Mouse (Mus musculus) intestine, embryonic 14.5 days (tissue): ENCODE results near the gene Smpdl3b. TPM values are rescaled to one million over a fixed set of nuclear protein-coding genes. Genes with fewer than 3 reads are reported as not detected.

Experiments used
- ATAC-seq: fragments of 200-750 bp; cut with Nextera tagmentation; replicated peaks from 2 replicates; pipeline ENCODE4 v1.8.0; 2017; ENCODE audit warnings: low read depth, moderate number of reproducible peaks, moderate TSS enrichment, moderate library complexity; ENCODE audit not compliant: low FRiP score, low TSS enrichment
- DNase-seq: peaks from one replicate; pipeline ENCODE4 v3.0.0-alpha.2; 2018; ENCODE audit warnings: low spot score
- H3K27ac ChIP-seq: fragments of 300-500 bp; sonication (generic); 2 replicates; pipeline ENCODE4 v1.5.1; 2014; ENCODE audit warnings: low read depth, mild to moderate bottlenecking, control low read depth
- H3K27me3 ChIP-seq: fragments of 300-500 bp; sonication (generic); replicated peaks from 2 replicates; pipeline ENCODE4 v1.6.1; 2014; ENCODE audit warnings: low read length, control low read depth; ENCODE audit not compliant: control insufficient read depth, insufficient read depth
- H3K36me3 ChIP-seq: fragments of 300-500 bp; sonication (generic); 2 replicates; pipeline ENCODE4 v1.6.1; 2014; ENCODE audit warnings: low read length, control low read depth; ENCODE audit not compliant: control insufficient read depth, insufficient read depth
- H3K4me1 ChIP-seq: fragments of 300-500 bp; sonication (generic); replicated peaks from 2 replicates; pipeline ENCODE4 v1.6.1; 2014; ENCODE audit warnings: low read length, control low read depth, mixed read lengths; ENCODE audit not compliant: control insufficient read depth, insufficient read depth
- H3K4me2 ChIP-seq: fragments of 300-500 bp; sonication (generic); 2 replicates; pipeline ENCODE4 v1.6.1; 2014; ENCODE audit warnings: low read length
- H3K4me3 ChIP-seq: fragments of 300-500 bp; sonication (generic); 2 replicates; pipeline ENCODE4 v1.5.1; 2014; ENCODE audit warnings: low read depth, low read length, control low read depth, mixed read lengths
- H3K9ac ChIP-seq: fragments of 300-500 bp; sonication (generic); 2 replicates; pipeline ENCODE4 v1.6.1; 2014; ENCODE audit warnings: mild to moderate bottlenecking, low read length
- H3K9me3 ChIP-seq: fragments of 300-500 bp; sonication (generic); 2 replicates; pipeline ENCODE4 v1.6.1; 2016; ENCODE audit warnings: low read length, control low read depth; ENCODE audit not compliant: control insufficient read depth
- WGBS: fragments of 180-500 bp; shearing (Covaris S2); extraction: QIAGEN DNeasy Blood & Tissue Kit; methylation state at CpG from one replicate; pipeline ENCODE4 v1.1.7; 2014; 5-methylcytosine and 5-hydroxymethylcytosine counted together
- polyA plus RNA-seq: library from polyadenylated mRNA; unstranded; fragments of >200 nt; fragmentation: Nextera tagmentation; extraction: Ambion mirVana; gene quantifications from 2 replicates; pipeline ENCODE4 v1.2.1, GENCODE M21; 2014

The Smpdl3b gene
- polyA plus RNA-seq, 1 experiment from 2014 or later = 7.8 TPM

DNA sequence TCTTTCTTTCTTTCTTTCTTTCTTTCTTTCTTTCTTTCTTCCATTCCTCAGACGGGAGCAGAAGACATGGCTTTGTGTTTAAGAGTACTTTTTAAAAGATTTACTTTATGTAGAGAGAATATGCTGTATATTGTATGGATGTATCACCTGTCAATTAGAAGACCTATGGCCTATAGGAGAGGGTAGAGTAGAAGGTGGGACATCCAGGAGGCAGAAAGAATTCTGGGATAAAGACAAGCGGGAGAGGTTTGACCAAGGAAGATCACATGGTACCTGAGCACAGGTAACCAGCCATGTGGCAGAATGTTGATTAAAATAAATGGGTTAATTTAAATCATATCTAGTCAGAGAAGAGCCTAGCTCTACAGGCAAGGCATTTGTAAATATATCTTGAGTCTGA, 22.3 kb downstream of the Smpdl3b start:
- H3K4me2 ChIP-seq = no peak overlapping the region
- H3K36me3 ChIP-seq = no peaks in the 10 kb centered on the region
- no peak overlapping the region for H3K9ac ChIP-seq
- H3K4me1 ChIP-seq = peaks cover 6% of the 10 kb centered on the region
- H3K9me3 ChIP-seq = no peaks in the 10 kb centered on the region
- no peaks in the 10 kb centered on the region for H3K27me3 ChIP-seq
- H3K27ac ChIP-seq = no peak overlapping the region
- WGBS = 88% methylated on average over 2 of the region's 2 CpGs
- DNase-seq (no peak), ATAC-seq (no peak)
- H3K4me3 ChIP-seq = no peak overlapping the region

DNA sequence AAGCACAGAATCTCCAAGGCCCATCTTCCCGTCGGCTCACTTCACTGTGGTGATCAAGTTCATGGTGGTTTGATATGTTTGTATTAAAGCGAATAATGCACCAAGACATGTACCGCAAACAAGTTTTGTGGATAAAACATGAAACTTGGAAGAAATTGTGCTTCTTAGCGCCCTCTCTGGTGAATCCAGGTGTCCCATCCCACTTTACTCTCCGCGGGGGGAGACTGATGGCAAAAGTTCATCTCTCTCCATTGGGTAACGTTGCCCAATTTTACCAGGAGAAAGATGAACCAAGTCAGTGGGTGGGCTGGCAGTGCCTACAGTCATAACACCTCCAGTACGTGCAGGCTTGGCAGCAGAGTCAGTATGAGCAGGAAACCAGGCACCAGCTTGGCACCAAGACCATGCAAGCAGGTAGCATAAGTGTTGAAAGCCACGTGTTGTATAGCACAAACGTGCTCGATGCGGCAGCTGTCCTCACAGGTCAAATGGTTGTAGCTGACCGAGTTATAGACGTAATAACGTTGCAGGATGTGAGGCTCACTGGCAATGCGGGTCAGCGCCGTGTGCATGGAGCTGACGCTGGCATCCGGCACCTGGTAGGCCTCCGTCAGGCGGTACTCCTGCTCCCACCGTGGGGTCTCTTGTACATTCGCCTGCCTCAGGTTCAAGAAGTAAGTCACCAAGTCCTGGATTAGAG, 23.8 kb downstream of the Smpdl3b start:
- no peak for ATAC-seq
- H3K9me3 ChIP-seq = no peaks in the 10 kb centered on the region
- no peaks in the 10 kb centered on the region for H3K36me3 ChIP-seq
- no peak overlapping the region for H3K9ac ChIP-seq
- H3K4me1 ChIP-seq = peaks cover 6% of the 10 kb centered on the region
- no peaks in the 10 kb centered on the region for H3K27me3 ChIP-seq
- H3K4me3 ChIP-seq = no peak overlapping the region
- H3K27ac ChIP-seq = no peak overlapping the region
- no peak overlapping the region for H3K4me2 ChIP-seq
- no peak for DNase-seq
- 91% methylated on average over 25 of the region's 25 CpGs for WGBS

DNA sequence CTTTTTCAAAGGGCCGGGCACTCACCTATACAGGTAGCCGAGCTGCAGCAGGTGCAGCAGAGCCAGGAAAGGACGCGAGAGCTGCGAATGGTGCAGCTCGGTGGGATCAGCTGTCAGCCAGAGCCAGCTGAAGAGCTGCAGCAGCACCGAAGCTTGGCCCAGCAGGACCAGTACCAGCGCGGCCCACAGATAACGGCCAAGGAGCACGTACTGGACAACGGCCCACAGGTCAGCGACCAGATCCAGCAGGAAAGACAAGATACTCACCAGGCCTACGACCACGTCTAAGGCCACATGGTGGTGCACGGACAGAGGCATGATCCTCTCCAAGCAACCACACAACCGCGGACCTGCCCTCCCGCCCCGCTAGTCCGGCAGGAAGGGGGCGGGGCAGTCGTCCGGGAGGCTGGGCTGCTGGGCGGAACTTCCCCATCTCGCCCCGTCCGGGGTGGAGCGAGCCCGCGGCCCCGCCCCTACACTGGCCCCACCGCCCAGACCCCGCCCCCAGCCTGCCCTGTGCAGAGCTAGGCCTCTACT, 24.8 kb downstream of the Smpdl3b start, which contains the start of gene Xkr8:
Xkr8 (minus strand) TSS at position 399 of the 537 bp plus-strand sequence.
- WGBS = 2% methylated on average over 34 of the region's 34 CpGs
- Histone ChIP-seq H3K4me3 (peak within 1 kb of the TSS; percentile 55), H3K9ac (peak within 1 kb of the TSS; percentile 53), H3K9me3 (no peaks in the 10 kb centered on the region), H3K36me3 (peaks cover 8% of the 10 kb centered on the region; the same call in 1 of the 2 replicates), H3K27ac (no peak within 1 kb of the TSS), H3K4me2 (peak within 1 kb of the TSS; percentile 72), H3K27me3 (no peaks in the 10 kb centered on the region), H3K4me1 (peaks cover 6% of the 10 kb centered on the region)
- peak; percentile 93 for DNase-seq
- ATAC-seq = peak; percentile 93

DNA sequence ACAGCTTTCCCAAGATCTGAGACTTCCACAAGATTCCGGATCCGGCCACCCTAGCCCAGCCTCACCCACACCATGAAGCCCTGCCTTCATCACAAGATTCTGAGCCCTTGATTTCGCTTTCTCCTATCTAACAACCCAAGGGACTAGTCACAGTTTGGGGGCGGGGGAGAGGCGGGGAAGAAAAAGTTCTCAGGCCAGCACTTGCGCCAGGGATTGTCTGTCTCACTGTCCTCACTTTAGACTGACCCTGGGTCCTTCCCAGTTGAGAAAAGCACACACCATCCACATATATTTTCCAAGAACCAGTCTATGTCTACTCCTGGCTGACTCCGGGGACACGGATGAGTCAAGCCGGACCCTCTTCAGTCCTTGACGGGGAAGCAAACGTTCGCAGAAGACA, 25.4 kb downstream of the Smpdl3b start:
- H3K27ac ChIP-seq = no peak overlapping the region
- ATAC-seq (no peak), DNase-seq (no peak)
- no peaks in the 10 kb centered on the region for H3K27me3 ChIP-seq
- H3K4me1 ChIP-seq = peaks cover 6% of the 10 kb centered on the region
- WGBS = 53% methylated on average over 12 of the region's 12 CpGs
- H3K9ac ChIP-seq = peak overlapping the region; percentile 53
- H3K4me3 ChIP-seq = peak overlapping the region; percentile 55
- H3K9me3 ChIP-seq = no peaks in the 10 kb centered on the region
- H3K4me2 ChIP-seq = peak overlapping the region; percentile 72
- peaks cover 8% of the 10 kb centered on the region; the same call in 1 of the 2 replicates for H3K36me3 ChIP-seq

DNA sequence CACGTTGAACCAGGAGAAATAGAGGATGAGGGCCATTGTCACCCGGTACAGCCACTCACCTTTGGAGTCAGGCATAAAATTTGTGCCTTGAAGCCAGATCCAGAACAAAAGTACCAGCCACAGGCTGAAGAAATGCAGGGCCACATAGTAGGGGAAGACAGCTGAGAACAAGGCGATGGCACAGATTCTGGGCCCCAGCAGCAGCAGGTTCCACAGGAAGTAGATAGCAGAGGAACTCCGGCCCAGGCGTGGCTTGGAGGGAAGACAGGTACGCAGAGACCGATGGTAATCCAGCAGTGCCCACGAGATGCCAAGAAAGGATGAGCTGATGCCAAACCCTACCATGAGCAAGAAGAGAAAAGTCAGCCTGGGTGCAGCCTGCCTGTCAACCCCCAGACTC, 28.8 kb downstream of the Smpdl3b start:
- H3K9ac ChIP-seq = no peak overlapping the region
- peaks cover 6% of the 10 kb centered on the region for H3K4me1 ChIP-seq

DNA sequence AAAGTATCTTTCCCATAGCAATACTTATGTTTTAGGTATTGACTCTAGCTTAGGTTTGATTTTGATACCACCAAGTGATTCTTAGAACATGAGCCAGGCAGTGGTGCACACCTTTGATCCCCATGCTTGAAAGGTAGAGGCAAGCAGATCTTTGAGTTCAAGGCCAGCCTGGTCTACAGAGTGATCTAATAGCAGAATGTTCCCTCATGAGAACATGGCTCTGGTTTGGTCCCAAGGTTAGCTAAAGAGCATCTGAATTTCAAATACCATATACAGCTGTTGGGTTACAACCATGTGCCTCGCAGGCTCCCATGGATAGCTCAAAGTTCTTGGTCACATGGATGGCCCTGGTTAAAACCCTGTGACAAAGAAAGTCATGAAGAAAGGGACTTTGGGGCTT, 38.8 kb downstream of the Smpdl3b start:
- H3K4me2 ChIP-seq = no peak overlapping the region
- H3K36me3 ChIP-seq = peaks cover 68% of the 10 kb centered on the region
- H3K9me3 ChIP-seq = no peaks in the 10 kb centered on the region
- H3K27ac ChIP-seq = no peak overlapping the region
- DNase-seq (no peak), ATAC-seq (no peak)
- WGBS = 94% methylated on average over 1 of the region's 1 CpGs
- H3K4me1 ChIP-seq = no peaks in the 10 kb centered on the region
- H3K27me3 ChIP-seq = no peaks in the 10 kb centered on the region
- no peak overlapping the region for H3K9ac ChIP-seq
- no peak overlapping the region for H3K4me3 ChIP-seq

More for the DNA sequence above, 28.8 kb downstream of the Smpdl3b start:
- H3K4me3 ChIP-seq = no peak overlapping the region
- H3K36me3 ChIP-seq = peaks cover 14% of the 10 kb centered on the region
- no peaks in the 10 kb centered on the region for H3K9me3 ChIP-seq
- no peak for DNase-seq
- no peak overlapping the region for H3K27ac ChIP-seq
- no peak for ATAC-seq
- no peaks in the 10 kb centered on the region for H3K27me3 ChIP-seq
- H3K4me2 ChIP-seq = no peak overlapping the region
- WGBS = 87% methylated on average over 8 of the region's 8 CpGs

DNA sequence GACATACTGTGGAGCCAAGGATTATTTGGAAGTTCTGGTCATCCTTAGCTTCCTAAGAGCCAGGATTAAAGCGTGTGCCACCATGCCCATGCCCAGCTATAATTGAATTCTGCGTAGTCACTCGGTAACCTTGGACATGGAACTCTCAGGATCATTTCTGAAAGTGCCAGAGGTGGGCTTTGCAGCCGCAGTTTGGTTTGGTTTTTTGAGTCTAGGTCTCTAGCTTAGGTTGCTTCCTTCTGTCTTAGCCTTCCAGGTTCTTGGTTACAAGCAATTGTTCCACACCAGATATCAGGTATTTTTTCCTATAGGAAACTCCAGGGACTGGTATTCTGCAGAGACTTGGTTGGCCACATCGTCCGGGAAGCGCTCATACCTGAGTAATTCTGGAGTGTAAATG, 43.9 kb downstream of the Smpdl3b start:
- DNase-seq (no peak), ATAC-seq (no peak)
- Histone ChIP-seq H3K4me1 (no peaks in the 10 kb centered on the region), H3K4me3 (no peak overlapping the region), H3K4me2 (no peak overlapping the region), H3K9ac (no peak overlapping the region), H3K9me3 (no peaks in the 10 kb centered on the region), H3K36me3 (peaks cover 64% of the 10 kb centered on the region), H3K27me3 (no peaks in the 10 kb centered on the region), H3K27ac (no peak overlapping the region)
- WGBS = 96% methylated on average over 7 of the region's 7 CpGs

DNA sequence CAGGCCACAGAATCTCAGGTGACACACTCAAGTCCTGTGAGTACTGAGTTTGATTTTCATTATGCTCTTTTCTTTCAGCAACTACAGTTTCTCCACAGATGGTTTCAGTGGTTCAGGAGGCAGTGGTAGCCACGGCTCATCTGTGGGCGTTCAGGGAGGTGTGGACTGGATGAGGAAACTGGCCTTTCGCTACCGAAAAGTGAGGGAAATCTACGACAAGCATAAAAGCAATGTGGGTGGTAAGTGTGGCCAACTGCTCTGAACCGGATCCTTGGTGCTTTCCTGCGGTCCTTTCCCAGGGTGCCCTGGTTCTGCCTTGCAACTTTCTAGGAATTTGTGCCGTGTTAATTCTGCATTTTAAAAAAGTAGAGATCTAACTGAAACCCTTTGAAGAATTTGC, 50.2 kb downstream of the Smpdl3b start:
- Histone ChIP-seq H3K27me3 (no peaks in the 10 kb centered on the region), H3K4me2 (no peak overlapping the region), H3K36me3 (peaks cover 89% of the 10 kb centered on the region), H3K9me3 (no peaks in the 10 kb centered on the region), H3K4me3 (no peak overlapping the region), H3K9ac (no peak overlapping the region), H3K27ac (no peak overlapping the region), H3K4me1 (no peaks in the 10 kb centered on the region)
- 95% methylated on average over 8 of the region's 8 CpGs for WGBS
- DNase-seq = no peak
- ATAC-seq = no peak

DNA sequence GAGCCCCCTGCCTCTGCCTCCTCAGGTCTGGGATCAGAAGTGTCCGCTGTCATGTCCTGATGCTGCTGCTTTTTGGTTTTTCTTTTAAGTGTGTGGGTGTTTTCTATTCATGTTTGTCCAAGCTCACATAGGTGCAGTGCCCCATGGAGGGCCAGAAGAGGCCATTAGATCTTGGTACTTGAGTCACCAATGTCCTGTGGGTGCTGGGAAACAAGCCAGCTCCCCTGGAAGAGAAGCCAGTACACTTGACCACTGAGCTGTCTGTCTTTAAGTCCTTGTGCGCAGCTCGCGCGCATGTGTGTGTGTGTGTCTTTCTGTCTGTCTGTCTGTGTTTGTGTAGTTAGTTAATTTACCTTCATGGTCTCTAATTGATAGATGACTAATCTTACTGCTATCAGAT, 55.0 kb downstream of the Smpdl3b start:
- H3K27me3 ChIP-seq = no peaks in the 10 kb centered on the region
- ATAC-seq (no peak), DNase-seq (no peak)
- H3K27ac ChIP-seq = no peak overlapping the region
- WGBS = 98% methylated on average over 5 of the region's 5 CpGs
- no peak overlapping the region for H3K4me3 ChIP-seq
- H3K4me2 ChIP-seq = no peak overlapping the region
- no peak overlapping the region for H3K9ac ChIP-seq
- no peaks in the 10 kb centered on the region for H3K4me1 ChIP-seq
- no peaks in the 10 kb centered on the region for H3K9me3 ChIP-seq
- H3K36me3 ChIP-seq = peaks cover 94% of the 10 kb centered on the region
